Mouse (Mus musculus): ENCODE data around the gene Spdef.

- TF ChIP-seq CTCF (IDR thresholded peaks at IDR 0.05; ENCODE audit: control insufficient read depth, insufficient read depth, insufficient replicate concordance, low read depth, low read length) (peak; percentile 90), POLR2A (IDR thresholded peaks at IDR 0.05; ENCODE audit: control insufficient read depth, low read depth, low read length) (no peak)
Observed at GRCm38 (mm10) chr17:27702518-27702917, 26.2 kb downstream of the Spdef start.
